Mouse (Mus musculus) spleen, adult 2 months (tissue): Measurements from ENCODE around the gene Umad1.

Experiments
- CTCF ChIP-seq: fragments of 200-500 bp; IDR thresholded peaks from 2 replicates; pipeline ENCODE4 v1.5.1; 2011; ENCODE audit warnings: mild to moderate bottlenecking, inconsistent platforms; ENCODE audit not compliant: insufficient read depth, insufficient read length, insufficient replicate concordance; ENCODE audit errors: extremely low read depth
- POLR2A ChIP-seq: fragments of 200-500 bp; IDR thresholded peaks from 2 replicates; pipeline ENCODE4 v1.6.1; 2011; ENCODE audit warnings: low read depth, low read length, inconsistent platforms

DNA sequence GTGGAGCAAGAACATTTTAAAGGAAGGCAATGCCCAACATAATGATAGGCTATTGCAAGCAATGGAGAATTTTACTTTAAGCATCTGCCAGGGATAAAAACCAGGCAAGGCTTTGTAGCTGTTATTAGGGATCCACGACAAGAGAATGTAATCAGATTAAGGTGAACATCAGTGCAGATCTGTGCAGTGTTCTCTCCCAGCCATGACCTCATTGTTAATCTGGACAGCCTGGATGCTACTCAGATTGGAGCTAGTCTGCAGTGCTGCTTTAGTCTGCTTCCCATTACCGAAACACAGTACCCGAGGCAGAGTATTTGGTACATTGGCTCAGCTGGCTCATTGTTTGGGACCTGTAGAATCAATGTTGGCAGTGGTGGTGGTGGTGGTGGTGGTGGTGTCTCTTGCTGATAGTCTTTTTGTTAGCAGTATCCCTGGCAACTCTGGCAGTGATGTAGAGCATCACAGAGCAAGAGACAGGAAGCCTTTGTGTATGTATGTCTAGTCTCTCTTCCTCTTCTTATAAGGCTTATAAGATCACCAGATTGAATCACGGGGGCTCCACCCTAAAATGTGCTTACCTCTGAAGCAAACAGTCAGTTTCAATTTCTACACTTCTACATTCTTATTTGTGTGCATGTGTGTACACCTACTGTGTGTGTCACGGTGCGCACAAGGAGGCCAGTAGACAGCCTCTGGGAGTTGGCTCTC is 245.6 kb downstream of the Umad1 start:
- TF ChIP-seq CTCF (no peak), POLR2A (no peak)
